Mouse (Mus musculus): ENCODE results near the gene Cdkn2c.

- TF ChIP-seq CTCF (IDR thresholded peaks at IDR 0.05; ENCODE audit: extremely low read depth, insufficient read length, insufficient replicate concordance, low read depth, low read length) (no peak), POLR2A (IDR thresholded peaks at IDR 0.05; ENCODE audit: low read depth, low read length) (no peak)
Measured at GRCm38 (mm10) chr4:109674097-109674496, 7.1 kb upstream of the Cdkn2c start.

All from small intestine, adult 2 months (tissue).